Mouse (Mus musculus) adrenal gland, adult 18-20 months (tissue): ENCODE measurements around the gene Map2k6. TPM values are rescaled to one million over a fixed set of nuclear protein-coding genes. Genes with fewer than 3 reads are reported as not detected.
A peak's percentile ranks its signal among the peaks of the same experiment; 100 is the strongest.

Experiments
- DNase-seq, 2 experiments: peaks; one replicate each; pipeline ENCODE4 v3.0.0; 2021 to 2022; ENCODE audit warnings: low spot score in 2 of 2
- total RNA-seq, 2 experiments: library from RNA; stranded (reverse); gene quantifications; 1 replicate in 1 of 2; 2 replicates in 1 of 2; pipeline ENCODE4 v1.2.3; 2021

Map2k6 gene
- total RNA-seq, 2 experiments from 2014 or later = 2.1 to 3.5 TPM

DNA sequence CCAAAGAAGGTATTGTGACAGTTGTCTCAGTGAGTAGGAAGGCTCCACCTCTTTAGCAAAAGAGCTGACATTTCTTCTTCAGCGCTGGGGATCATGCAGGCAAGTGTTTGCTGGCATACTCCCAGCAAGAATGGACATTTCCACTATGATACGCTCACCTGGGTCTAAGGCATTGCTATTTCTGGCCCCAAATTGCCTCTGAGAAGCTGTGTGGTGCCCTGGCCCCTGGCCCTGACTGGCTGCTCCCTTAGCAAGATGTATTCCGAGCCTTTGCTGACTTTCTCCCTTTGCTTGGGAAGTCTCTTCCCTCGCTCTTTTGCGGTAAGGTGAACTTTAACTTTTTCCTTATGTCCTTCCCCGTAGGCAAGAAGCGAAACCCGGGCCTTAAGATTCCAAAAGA is 83.3 kb downstream of the Map2k6 start:
- DNase-seq = no peak

DNA sequence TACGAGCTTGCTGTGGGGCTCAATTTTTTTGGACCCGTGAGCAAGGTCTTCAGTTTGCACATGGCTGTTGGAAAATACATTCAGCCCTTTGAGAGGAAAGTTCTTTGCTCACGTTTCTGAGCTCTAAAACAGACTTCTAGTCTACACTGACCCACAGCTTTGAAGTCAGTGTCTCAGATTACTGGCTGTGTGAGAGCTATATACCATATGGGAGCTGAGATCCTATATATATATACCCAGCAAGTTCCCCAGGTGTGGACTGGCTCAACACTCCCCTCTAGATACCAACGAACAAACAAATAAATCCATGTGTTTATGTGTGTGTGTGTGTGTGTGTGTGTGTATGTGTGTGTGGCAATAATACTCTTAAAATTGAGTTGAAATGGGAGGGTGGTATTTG is 83.7 kb downstream of the Map2k6 start:
- DNase-seq = no peak

DNA sequence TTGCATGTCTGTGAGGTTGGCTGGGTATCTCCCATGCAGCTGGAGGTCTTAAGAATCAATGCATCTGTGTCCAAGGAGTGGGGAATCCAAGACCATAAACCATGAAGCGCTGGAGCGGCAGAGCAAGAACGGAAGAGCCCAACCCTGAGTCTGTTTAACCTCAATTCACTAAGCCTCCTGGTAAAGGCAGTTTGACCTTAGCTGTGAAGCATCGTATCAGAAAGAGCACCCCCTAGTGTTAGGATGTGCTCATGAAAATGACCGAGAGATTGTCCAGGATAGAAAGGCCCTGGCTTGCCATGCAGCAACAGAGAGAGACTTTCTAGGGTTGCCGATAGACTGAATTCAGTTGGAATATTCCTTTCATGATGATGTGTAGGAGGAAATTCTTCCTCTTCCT is 84.2 kb downstream of the Map2k6 start:
- peak; percentile 25 to 44 for DNase-seq

DNA sequence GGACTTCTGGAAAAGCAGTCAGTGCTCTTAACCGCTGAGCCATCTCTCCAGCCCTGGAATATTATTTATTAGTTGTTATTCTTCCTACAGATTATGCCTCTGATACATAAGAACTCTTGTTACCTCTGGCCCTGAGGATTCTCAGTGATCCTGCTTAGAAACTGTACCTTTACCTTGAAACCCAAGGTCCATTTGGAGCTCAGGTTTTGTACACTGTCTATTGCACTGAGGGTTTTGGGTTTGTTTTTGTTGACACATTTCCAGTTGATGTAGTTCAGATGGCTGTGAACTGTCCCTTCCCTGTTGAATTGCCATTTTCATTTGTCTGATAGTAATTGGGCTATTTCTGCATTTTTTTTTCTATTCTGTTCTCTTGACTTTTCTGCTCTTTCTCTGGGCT is 85.5 kb downstream of the Map2k6 start:
- DNase-seq = no peak

DNA sequence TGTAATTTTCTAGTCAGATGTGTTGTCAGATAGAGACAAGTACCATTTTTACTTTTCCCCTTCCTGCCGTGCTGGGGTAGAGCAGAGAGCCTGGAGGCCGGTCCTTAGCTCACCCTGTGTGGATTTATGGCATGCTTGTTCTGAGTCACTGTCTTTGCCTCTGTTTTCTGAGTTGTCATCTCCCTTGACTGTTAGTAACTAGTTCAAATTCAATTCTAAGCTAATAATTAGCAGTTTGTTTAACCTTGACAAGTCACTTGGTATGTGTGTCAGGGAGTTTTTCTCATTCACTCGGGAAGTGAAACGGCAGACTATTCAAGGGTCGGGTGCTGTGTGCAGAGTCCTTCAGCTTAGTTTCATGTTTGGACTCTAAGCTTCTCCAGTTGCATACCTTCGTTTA is 86.2 kb downstream of the Map2k6 start:
- no peak for DNase-seq

DNA sequence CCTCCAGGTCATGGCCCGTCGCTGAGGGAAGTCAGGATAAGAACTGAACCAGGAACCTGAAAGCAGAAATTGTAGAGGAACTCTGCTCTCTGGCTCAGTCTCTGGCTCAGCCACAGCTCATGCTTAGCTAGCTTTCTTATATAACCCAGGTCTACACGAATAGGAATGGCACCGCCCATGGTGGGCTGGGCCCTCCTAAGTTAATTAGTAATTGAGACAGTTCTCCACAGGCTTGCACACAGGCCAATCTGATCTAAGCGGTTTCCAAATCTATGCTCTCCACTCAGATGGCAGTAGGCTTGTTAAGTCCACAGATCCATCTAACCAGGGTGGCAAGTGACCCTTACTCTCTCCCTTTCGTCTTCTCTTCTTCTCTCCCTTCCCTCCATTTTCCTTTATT is 88.9 kb downstream of the Map2k6 start:
- DNase-seq = no peak

DNA sequence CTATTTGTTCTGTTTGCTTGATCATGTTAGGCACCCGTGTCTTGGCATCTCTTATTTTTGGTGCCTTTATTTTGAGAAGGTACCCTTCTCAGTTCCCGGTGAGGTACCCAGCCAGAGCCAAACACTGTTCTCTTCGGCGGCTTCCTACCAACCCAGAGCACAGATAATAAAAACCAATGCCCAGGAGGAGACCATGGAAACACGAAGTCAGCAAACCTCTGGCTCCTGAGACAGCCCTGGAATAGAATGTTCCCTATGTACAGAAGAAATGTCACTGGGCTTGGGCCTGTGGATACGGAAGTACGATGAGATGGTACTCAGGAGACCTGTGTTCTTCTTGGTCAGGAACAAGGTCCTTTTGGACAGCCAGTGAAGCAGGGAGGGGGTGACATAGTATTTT is 89.4 kb downstream of the Map2k6 start:
- DNase-seq = no peak

DNA sequence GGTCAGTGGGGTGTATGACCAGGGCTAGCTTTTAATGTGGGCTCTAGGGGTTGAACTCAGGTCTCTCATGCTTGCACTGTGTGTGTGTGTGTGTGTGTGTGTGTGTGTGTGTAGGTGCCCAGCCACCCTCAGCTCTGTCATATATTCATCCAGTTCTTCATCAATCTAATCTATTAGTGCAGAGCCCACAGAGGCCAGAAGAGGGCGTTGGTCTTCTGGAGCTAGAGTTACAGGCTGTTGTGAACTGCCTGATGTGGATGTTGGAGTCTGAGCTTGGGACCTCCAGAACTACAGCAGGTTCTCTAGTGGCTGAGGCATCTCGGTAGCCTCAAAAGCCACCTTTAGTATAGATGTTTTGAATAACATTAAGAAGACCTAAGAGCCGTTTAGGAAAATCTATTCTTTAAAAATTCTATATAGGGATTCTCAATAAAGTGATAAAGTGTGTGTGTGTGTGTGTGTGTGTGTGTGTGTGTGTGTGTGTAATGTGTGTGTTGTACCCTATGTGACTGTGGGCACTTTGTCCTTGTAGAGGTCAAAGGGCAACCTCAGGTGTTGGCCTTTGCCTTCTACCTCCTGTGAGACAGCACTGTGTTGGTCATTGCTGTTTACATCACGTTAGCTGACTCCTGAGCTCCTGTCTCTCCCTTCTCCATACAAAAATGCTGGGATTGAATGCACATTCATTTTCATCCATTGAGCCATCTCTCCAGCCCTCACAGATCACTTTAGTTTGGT is 96.6 kb downstream of the Map2k6 start:
- DNase-seq = no peak

DNA sequence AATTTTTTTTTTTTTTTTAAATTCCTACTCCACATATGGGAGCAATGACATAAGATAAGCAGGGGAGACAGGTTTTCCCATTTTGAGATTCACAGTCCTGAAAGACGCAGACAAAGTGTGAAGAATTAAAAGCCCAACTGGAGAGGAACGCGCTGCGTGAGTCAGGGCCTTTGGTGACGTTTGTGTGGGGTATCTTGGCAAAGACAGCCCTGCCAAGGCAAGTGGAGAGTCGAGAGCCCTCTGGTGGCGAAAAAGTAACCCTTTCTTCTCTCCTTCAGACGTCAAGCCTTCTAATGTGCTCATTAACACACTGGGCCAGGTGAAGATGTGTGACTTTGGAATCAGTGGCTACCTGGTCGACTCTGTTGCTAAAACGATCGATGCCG is 97.1 kb downstream of the Map2k6 start:
- peak; percentile 48 to 54 for DNase-seq

DNA sequence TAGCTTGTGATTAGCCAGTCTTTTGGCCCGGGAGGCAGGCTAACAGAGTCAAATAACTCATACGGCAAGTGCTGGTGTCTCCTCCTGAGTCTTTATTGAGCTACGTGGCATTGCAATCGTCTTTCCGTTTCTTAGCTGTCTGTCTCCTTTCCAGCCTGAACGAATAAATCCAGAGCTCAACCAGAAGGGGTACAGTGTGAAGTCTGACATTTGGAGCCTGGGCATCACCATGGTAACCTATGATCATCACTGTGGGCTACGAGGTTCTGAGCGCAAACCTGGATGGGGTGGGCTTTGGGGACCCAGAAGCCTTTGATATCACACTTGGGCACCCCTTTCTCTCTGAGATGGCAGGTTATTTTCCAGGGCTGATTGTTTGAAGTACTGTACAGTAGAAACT is 98.8 kb downstream of the Map2k6 start:
- DNase-seq = no peak

DNA sequence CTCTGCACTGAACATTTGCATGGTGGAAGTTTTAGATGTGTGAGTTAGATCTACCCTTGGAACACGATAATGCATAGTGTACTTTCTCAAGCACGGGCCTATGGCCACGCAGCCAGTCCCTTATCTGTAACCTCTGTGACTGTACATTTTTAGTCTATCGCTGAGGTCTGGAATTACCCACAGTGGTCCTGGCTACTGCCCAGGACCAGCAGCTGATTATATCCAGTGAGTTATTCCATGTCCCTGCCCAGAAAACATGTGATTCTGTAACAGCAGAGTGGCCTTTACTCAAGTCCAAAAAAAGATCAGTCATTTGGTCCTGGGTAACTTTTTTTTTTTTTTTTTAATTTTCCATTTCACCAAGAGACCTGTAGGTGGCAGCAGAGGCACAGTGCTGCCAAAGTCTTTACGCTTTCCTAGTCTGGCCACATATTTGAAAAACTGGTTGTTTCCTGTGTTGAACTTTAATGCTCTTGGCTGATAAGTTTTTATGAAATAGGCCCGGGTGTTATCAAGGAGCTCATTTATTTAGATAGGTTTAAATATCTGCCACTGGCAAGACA is 99.8 kb downstream of the Map2k6 start:
- DNase-seq = peak in 1 of 2 experiments; percentile 23

DNA sequence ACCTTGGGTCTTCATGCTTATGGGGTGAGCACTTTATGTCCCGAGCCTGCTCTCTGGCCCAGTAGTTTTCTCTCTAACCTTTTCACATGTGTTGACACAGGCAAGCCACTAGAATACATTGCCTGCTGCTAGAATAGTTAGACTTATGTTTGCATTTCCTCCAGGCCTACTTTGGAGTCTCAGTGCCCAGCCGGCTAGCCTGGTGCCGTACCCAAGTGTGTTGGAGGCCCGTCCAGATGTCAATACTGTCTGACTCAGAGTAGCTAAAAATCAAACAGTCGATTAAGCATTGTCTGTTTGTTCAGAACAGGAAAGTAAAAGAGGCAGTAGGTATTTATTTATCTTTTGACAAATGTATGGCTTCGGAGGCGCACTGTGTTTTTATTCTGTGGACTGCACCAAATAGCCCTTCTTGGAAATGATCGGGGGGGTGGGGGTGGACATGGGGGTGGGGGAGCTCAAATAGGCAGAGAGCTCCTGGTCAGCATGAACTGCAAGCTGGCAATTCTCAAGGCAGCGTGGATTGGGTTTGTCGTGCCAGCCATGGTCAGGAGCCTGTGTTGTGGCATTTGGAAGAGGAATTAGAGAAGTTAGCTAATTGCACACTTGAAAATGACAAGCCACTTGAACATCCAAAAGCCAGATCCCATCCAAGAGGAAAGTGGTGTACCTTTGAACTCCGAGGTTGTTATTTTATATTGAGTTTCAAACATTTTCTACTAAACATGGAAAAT is 104.2 kb downstream of the Map2k6 start:
- DNase-seq = no peak

DNA sequence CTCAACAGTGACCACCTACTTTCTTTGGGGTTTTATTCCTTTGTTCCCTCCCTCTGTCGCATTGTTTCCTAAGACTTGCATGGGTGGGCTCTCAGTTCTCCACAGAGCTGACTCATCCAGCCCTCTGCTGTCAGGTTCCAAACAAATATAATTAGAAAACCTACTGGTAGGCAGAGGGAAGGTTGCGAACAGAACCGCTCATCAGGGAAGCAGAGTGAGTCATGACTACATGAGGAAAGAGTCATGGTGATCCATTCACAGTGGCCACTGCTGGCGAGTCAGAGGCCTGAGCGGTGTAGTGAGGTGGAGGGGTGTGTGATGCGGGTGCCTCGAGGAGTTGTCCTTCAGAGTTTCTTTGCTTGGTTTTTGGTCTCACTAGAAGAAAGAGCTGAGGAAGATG is 112.5 kb downstream of the Map2k6 start:
- DNase-seq = no peak

DNA sequence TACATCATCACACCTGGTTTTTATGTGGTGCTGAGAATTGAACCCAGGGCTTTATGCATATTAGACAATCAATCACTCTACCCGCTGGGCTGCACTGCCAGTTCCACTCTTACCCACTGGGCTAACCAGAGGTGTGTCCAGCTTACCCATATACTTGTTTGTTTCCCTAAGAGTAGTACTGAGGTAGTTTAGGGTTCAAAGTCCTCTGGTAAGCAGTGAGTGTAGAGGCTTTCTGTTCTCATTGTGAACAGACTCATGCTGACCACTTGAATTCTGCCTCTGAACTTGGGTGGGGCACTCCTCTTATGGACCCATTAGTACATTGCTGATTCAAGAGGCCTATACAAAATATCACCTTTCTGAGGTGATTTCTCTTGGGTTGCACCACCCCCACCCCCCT is 119.7 kb downstream of the Map2k6 start:
- no peak for DNase-seq

DNA sequence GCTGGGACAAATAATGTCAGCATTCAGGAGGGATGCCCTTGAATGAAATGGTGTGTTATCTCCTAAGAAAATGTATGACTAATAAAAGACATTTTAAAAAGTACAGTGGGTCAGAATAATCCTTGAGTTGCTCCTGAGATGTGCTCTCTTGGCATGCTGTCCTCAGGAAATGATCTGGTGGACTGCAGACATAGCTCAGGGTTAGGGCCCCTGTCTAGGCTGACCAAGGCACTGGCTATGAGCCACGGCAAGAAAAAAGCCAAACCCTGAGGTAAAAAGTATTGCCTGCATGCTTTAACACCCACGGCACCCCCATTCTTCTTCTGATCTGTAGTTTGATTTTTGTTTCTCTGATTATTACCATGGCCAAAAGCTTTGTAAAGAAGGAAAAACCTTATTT is 124.0 kb downstream of the Map2k6 start:
- DNase-seq = no peak

DNA sequence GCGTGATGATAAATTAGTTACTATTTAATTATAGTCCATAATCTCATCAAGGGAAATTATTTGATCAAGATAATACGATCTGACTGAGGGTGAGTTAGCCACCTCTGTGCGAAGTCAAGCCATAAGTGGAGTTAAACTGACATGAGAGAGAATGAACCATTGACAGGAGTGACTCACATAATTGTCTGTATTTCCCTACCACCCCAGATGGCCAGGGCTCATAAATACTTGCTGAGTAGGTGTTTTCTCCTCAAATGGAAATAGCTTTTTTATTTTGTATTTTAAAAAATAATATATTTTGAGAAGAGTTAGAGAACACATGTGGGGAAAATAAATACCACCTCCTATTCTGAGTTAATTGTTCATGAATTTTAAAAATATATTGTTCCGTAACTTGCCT is 127.2 kb downstream of the Map2k6 start:
- no peak for DNase-seq

DNA sequence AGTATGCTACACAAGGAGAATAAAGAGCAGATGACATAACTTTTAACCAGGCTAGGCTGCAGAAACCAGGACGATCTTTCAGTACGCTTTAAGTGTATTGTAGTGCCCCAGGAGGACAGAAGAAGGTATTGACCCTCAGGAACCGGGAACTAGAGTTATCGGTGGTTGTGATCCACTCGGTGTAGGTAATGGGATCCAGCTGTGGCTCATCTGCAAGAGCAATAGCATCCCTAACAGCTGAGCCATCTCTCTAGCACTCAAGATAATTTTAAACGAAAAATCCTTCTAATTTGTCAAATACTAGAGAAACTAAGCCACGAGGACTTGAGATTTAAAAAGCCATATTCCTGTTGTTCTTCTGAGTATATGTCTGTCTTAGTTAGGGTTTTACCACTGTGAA is 132.2 kb downstream of the Map2k6 start:
- no peak for DNase-seq

DNA sequence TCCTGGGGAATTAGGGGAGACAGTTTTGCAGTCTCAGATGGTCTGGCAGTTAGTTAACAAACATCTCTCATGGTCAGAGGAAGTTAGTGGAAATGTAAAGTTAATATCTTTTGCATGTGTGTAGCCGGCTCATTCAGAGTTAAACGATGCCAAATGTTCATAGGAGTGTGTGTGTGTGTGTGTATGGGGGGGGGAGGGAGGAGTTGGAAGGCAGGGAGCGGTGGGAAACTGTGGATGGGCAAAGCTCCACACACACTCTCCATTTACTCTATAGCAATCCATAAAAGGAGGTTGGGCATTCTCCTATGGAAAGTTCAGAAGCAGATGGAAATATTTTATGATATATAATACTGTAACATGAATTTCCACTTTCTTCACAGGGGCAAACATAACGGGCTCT is 135.9 kb downstream of the Map2k6 start:
- DNase-seq = no peak

DNA sequence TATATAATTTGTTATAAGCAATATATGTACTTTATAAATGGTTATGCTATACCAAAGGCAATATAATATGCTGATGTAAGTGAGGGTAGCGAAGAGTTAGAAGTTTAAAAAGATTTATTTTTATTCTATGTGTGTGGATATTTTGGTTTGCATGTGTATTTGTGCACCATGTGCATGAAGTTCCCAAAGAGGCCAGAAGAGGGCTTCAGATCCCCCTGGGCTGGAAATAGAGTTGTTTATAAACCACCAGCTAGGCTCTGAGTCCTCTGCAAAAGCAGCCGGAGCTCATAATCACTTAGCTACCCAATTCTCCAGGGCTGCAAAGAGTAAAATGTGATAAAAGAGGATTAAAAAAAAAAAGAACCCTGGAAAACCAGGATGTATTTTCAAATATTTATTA is 137.6 kb downstream of the Map2k6 start:
- no peak for DNase-seq

DNA sequence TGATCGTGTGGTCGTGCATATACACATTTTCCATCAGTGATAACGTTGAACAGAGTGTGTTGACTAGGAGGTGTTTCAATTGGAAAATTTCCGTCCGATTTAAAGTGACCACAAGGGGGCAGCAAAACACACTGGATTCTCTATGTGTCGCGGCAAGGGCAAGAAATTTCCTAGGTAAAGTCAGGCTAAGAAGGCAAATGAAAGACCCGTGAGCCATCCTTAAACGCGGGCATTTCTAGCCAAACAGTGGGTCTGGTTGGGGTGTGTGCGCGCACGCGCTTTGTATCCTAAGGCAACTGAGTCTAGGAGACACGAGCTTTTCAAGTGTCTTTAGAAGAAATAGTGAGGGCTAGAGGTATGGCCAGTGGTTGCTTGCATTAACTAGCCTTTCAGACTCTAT is 138.7 kb downstream of the Map2k6 start:
- peak; percentile 69 to 73 for DNase-seq

DNA sequence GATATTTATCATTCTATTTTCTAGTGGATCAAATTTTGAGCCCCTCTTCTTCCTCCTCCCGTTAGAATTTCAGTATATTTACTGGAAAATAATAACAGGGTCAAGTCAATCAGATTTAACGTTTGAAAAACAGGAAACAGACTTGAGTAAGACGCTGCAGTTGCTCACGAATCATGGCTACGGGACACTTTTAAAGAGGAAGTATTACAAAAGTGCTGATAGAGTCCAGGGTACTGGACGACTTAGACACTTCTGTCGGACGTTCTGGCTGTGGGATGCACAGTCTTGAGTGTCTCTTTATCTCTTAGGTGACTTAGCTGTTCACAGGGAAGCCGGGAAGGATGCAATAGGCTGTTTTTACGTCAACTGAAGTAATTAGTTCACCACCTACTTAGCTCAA is 139.3 kb downstream of the Map2k6 start:
- no peak for DNase-seq

DNA sequence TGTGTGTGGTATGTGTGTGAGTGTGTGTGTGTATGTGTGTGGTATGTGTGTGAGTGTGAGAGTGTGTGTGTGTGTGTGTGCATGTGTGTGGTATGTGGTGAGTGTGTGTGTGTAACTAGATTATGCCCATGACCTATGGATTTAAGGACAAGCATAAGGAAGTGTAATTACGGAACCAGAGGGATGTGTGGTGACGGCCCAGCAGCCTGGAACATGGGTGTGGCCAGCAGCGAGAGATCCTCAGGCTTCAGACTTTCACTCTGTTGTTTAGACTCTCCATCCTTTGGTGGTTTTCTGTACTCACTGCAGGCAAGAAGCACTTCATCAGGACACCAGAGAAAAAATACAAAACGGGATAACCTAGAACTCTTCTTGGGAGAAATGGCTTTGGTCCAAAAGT is 143.0 kb downstream of the Map2k6 start:
- no peak for DNase-seq
